ENCODE assay signal across 8 mouse cellular contexts in genomic region chr7:15975904-15976303, GRCm38 (mm10). TPM values are rescaled to one million over a fixed set of nuclear protein-coding genes. Genes with fewer than 3 reads are reported as not detected.
DNase-seq lines count a peak whose midpoint lies in the region; ATAC-seq and TF ChIP-seq lines count a peak whose summit lies in the region.
"Had no signal": no experiment of that assay in that cellular context is flagged by ENCODE, and none has a peak within 500 bp of the region (broad histone marks: within the 10 kb centered on the region; RNA-seq: fewer than 3 reads in every experiment).

No protein-coding gene starts in this region.

- TF ChIP-seq CTCF in layer of hippocampus, adult 2 months (conservative IDR thresholded peaks at IDR 0.05) = peak; percentile 98

- H3K27ac ChIP-seq in layer of hippocampus, adult 2 months = no peak overlapping the region

- DNase-seq in layer of hippocampus, adult 2 months (ENCODE audit: low spot score in 2 of 2) = peak; percentile 50 to 57
- DNase-seq in layer of hippocampus, postnatal 14 days (ENCODE audit: low spot score in 2 of 2) = no peak
- peak; percentile 77 for DNase-seq in ES-CJ7 (ENCODE audit: low read depth, low spot score)
- peak; percentile 58 to 80 for DNase-seq in adrenal gland, postnatal 36 days
- peak; percentile 76 for DNase-seq in lung, postnatal 10 days
- peak; percentile 46 for DNase-seq in thymus, postnatal 14 days

- no peak overlapping the region for H3K4me3 ChIP-seq in layer of hippocampus, adult 2 months
- H3K4me3 ChIP-seq: megakaryocyte, embryonic 14.5 days had no signal

- ATAC-seq in granulocyte monocyte progenitor cell, adult 5-6 weeks (replicated peaks; ENCODE audit: poor library complexity, severe bottlenecking) = peak; percentile 70

RNA-seq across cellular contexts. Expression of gene Ehd2, which starts 8.5 kb away (rescaled TPM):
- total RNA-seq in layer of hippocampus, adult 2 months (2021) = 1 to 10 TPM; 6.7 to 7.3 TPM
- 1 to 10 TPM; 7.0 to 9.3 TPM for total RNA-seq in layer of hippocampus, postnatal 14 days (2021)
- 10 to 100 TPM; 36.7 to 85.9 TPM for total RNA-seq in adrenal gland, postnatal 36 days (2021)
- total RNA-seq in granulocyte monocyte progenitor cell, adult 5-6 weeks (2014; fragmentation: Nextera tagmentation) = not detected in 2 replicates
- total RNA-seq in granulocyte monocyte progenitor cell, adult 5-6 weeks (2017) = 0.13 TPM in 1 of 2 replicates, not detected in the other

RNA-seq across cellular contexts. Expression of gene Nop53, which starts 30.0 kb away (rescaled TPM):
- total RNA-seq in layer of hippocampus, adult 2 months (2021) = 100 to 1,000 TPM; 115 to 121 TPM
- 100 to 1,000 TPM; 109 to 115 TPM for total RNA-seq in layer of hippocampus, postnatal 14 days (2021)
- total RNA-seq in adrenal gland, postnatal 36 days (2021) = 100 to 1,000 TPM; 181 to 189 TPM
- total RNA-seq in granulocyte monocyte progenitor cell, adult 5-6 weeks (2014; fragmentation: Nextera tagmentation) = 70.6 and 105 TPM in 2 replicates
- 186 and 221 TPM in 2 replicates for total RNA-seq in granulocyte monocyte progenitor cell, adult 5-6 weeks (2017)

RNA-seq across cellular contexts. Expression of gene Selenow, which starts 53.7 kb away (rescaled TPM):
- 1,000 to 10,000 TPM; 1,462 to 1,494 TPM for total RNA-seq in layer of hippocampus, adult 2 months (2021)
- total RNA-seq in layer of hippocampus, postnatal 14 days (2021) = 1,000 to 10,000 TPM; 1,721 to 1,761 TPM
- total RNA-seq in adrenal gland, postnatal 36 days (2021) = 100 to 1,000 TPM; 174 to 216 TPM
- 96.6 and 124 TPM in 2 replicates for total RNA-seq in granulocyte monocyte progenitor cell, adult 5-6 weeks (2014; fragmentation: Nextera tagmentation)
- 28.8 and 30.2 TPM in 2 replicates for total RNA-seq in granulocyte monocyte progenitor cell, adult 5-6 weeks (2017)

Comparison
In these comparisons a context has a peak if more than half of its experiments do, and no peak if none do; other contexts are left out.
1. DNase-seq: peak in layer of hippocampus, adult 2 months (2 of 2), ES-CJ7 (single experiment), adrenal gland, postnatal 36 days (2 of 2), lung, postnatal 10 days (single experiment) and thymus, postnatal 14 days (single experiment); none in layer of hippocampus, postnatal 14 days (0 of 2).
2. RNA of gene Ehd2, which starts 8.5 kb away (total RNA-seq): 36.7 to 85.9 TPM in adrenal gland, postnatal 36 days, 7.0 to 9.3 TPM in layer of hippocampus, postnatal 14 days and 6.7 to 7.3 TPM in layer of hippocampus, adult 2 months; 0.13 TPM in granulocyte monocyte progenitor cell, adult 5-6 weeks; every median in the first group is over 4 times any median in the second.
3. RNA of gene Selenow, which starts 53.7 kb away (total RNA-seq): 1,721 to 1,761 TPM in layer of hippocampus, postnatal 14 days and 1,462 to 1,494 TPM in layer of hippocampus, adult 2 months; 174 to 216 TPM in adrenal gland, postnatal 36 days and 28.8 to 124 TPM in granulocyte monocyte progenitor cell, adult 5-6 weeks; every median in the first group is over 4 times any median in the second.